Mouse (Mus musculus) testis, adult 2 months (tissue): ENCODE results near the gene Syne1.

Source experiments
- CTCF ChIP-seq: fragments of 200-500 bp; IDR thresholded peaks from 2 replicates; pipeline ENCODE4 v1.5.1; 2012; ENCODE audit warnings: low read depth, mild to moderate bottlenecking, inconsistent platforms, low read length, moderate library complexity; ENCODE audit not compliant: control insufficient read depth, insufficient read depth, insufficient replicate concordance
- POLR2A ChIP-seq: fragments of 200-500 bp; IDR thresholded peaks from 2 replicates; pipeline ENCODE4 v1.6.1; 2012; ENCODE audit warnings: low read depth, mild to moderate bottlenecking, inconsistent platforms, low read length, moderate library complexity; ENCODE audit not compliant: control insufficient read depth

- TF ChIP-seq CTCF (no peak), POLR2A (no peak)
Observed at GRCm38 (mm10) chr10:5369599-5369998, 181.7 kb downstream of the Syne1 start.
